In genomic region chr17:66479813-66480490, GRCm38 (mm10) we compare ENCODE assay signal across 9 mouse cellular contexts. TPM values are rescaled to one million over a fixed set of nuclear protein-coding genes. Genes with fewer than 3 reads are reported as not detected.
DNase-seq lines count a peak whose midpoint lies in the region; ATAC-seq and TF ChIP-seq lines count a peak whose summit lies in the region.
"Had no signal": no experiment of that assay in that cellular context is flagged by ENCODE, and none has a peak within 500 bp of the region (broad histone marks: within the 10 kb centered on the region; RNA-seq: fewer than 3 reads in every experiment).

No protein-coding gene starts in this region.

- no peaks in the 10 kb centered on the region for H3K36me3 ChIP-seq in lung, embryonic 16.5 days (ENCODE audit: control insufficient read depth, insufficient read depth, low read length)
- no peaks in the 10 kb centered on the region for H3K36me3 ChIP-seq in heart, embryonic 11.5 days (ENCODE audit: control insufficient read depth, insufficient read depth, low read length)
- no peaks in the 10 kb centered on the region for H3K36me3 ChIP-seq in liver, embryonic 11.5 days (ENCODE audit: control insufficient read depth, insufficient read depth, low read length)

- TF ChIP-seq CTCF in layer of hippocampus, adult 2 months (conservative IDR thresholded peaks at IDR 0.05), result no peak

- peak overlapping the region; percentile 33 for H3K4me2 ChIP-seq in lung, embryonic 16.5 days (ENCODE audit: low read depth, low read length)
- H3K4me2 ChIP-seq in heart, embryonic 11.5 days, result peak overlapping the region; percentile 69
- peak overlapping the region; percentile 81 for H3K4me2 ChIP-seq in liver, embryonic 11.5 days

- peaks cover 10% of the 10 kb centered on the region; the same call in 1 of the 2 replicates for H3K27me3 ChIP-seq in lung, embryonic 16.5 days (ENCODE audit: control insufficient read depth, insufficient read depth, low read depth, low read length)
- 0 out of 2 replicates have a peak, but pooled peaks cover 3% of the 10 kb centered on the region for H3K27me3 ChIP-seq in heart, embryonic 11.5 days (ENCODE audit: control insufficient read depth, insufficient read depth, low read length)
- H3K27me3 ChIP-seq in liver, embryonic 11.5 days (replicated peaks; ENCODE audit: control insufficient read depth, insufficient read depth, low read length), result no peaks in the 10 kb centered on the region; the same call in 1 of the 2 replicates
- H3K27me3 ChIP-seq: Patski had no signal

- H3K9me3 ChIP-seq in lung, embryonic 16.5 days (ENCODE audit: control insufficient read depth, low read length), result no peaks in the 10 kb centered on the region
- no peaks in the 10 kb centered on the region for H3K9me3 ChIP-seq in heart, embryonic 11.5 days (replicated peaks; ENCODE audit: control insufficient read depth, low read length)
- no peaks in the 10 kb centered on the region for H3K9me3 ChIP-seq in liver, embryonic 11.5 days (ENCODE audit: control insufficient read depth, low read length)

- no peak for ATAC-seq in lung, embryonic 16.5 days (ENCODE audit: low read depth)
- ATAC-seq in heart, embryonic 11.5 days (replicated peaks; ENCODE audit: insufficient number of reproducible peaks, low FRiP score, low TSS enrichment), result no peak
- ATAC-seq in liver, embryonic 11.5 days (replicated peaks; ENCODE audit: low FRiP score), result peak; percentile 80
- ATAC-seq: Patski had no signal

- H3K27ac ChIP-seq in lung, embryonic 16.5 days (ENCODE audit: low read length), result no peak overlapping the region
- H3K27ac ChIP-seq in heart, embryonic 11.5 days (ENCODE audit: low read depth, low read length), result no peak overlapping the region
- H3K27ac ChIP-seq in liver, embryonic 11.5 days (ENCODE audit: low read depth, low read length), result 0 out of 2 replicates have a peak overlapping the region, but pooled peaks have one; percentile 19
- H3K27ac ChIP-seq in layer of hippocampus, adult 2 months, result no peak overlapping the region

- no peaks in the 10 kb centered on the region for H3K4me1 ChIP-seq in lung, embryonic 16.5 days (replicated peaks; ENCODE audit: control insufficient read depth, insufficient read depth, low read length)
- peaks cover 5% of the 10 kb centered on the region for H3K4me1 ChIP-seq in heart, embryonic 11.5 days (ENCODE audit: control insufficient read depth, insufficient read depth, low read length)
- peaks cover 15% of the 10 kb centered on the region for H3K4me1 ChIP-seq in liver, embryonic 11.5 days (replicated peaks; ENCODE audit: control insufficient read depth, insufficient read depth, low read length)

- 24% methylated on average over 21 of the region's 21 CpGs for WGBS in lung, embryonic 16.5 days
- WGBS in heart, embryonic 11.5 days (ENCODE audit: insufficient replicate concordance), result 5% methylated on average over 21 of the region's 21 CpGs
- 4% methylated on average over 21 of the region's 21 CpGs for WGBS in liver, embryonic 11.5 days

- 0 out of 2 replicates have a peak overlapping the region, but pooled peaks have one; percentile 8 for H3K4me3 ChIP-seq in lung, embryonic 16.5 days (ENCODE audit: low read length)
- H3K4me3 ChIP-seq in heart, embryonic 11.5 days (ENCODE audit: low read depth, low read length), result peak overlapping the region; percentile 35
- peak overlapping the region; percentile 43 for H3K4me3 ChIP-seq in liver, embryonic 11.5 days (ENCODE audit: low read depth, low read length)
- H3K4me3 ChIP-seq in layer of hippocampus, adult 2 months, result no peak overlapping the region

- no peak overlapping the region for H3K9ac ChIP-seq in lung, embryonic 16.5 days (ENCODE audit: low read length)
- H3K9ac ChIP-seq in heart, embryonic 11.5 days (ENCODE audit: low read depth, low read length), result peak overlapping the region; percentile 61
- peak overlapping the region; percentile 43 for H3K9ac ChIP-seq in liver, embryonic 11.5 days (ENCODE audit: low read depth, low read length)

- no peak for DNase-seq in lung, postnatal 4 days
- peak; percentile 50 for DNase-seq in liver, embryonic 11.5 days (ENCODE audit: low spot score)
- peak; percentile 53 for DNase-seq in retina, postnatal 7 days (ENCODE audit: low read depth, low spot score)
- DNase-seq in spleen, adult 12 weeks (ENCODE audit: low spot score), result no peak
- no peak for DNase-seq in frontal cortex, postnatal 36 days (ENCODE audit: low spot score in 2 of 2)
- no peak for DNase-seq in layer of hippocampus, adult 2 months (ENCODE audit: low spot score in 2 of 2)

RNA-seq across cellular contexts. Expression of gene Mtcl1, which starts 30.4 kb away (rescaled TPM):
- polyA plus RNA-seq in lung, embryonic 16.5 days (2015; fragmentation: Nextera tagmentation; extraction: Ambion mirVana), result 8.9 and 9.5 TPM in 2 replicates
- polyA plus RNA-seq in heart, embryonic 11.5 days (2014; fragmentation: Nextera tagmentation; extraction: Ambion mirVana), result 1.7 and 2.8 TPM in 2 replicates
- polyA plus RNA-seq in liver, embryonic 11.5 days (2014; fragmentation: Nextera tagmentation; extraction: Ambion mirVana), result 0.96 and 1.7 TPM in 2 replicates
- total RNA-seq in layer of hippocampus, adult 2 months (2021), result 10 to 100 TPM; 31.7 to 44.8 TPM

RNA-seq across cellular contexts. Expression of gene Rab12, which starts 39.6 kb away (rescaled TPM):
- 20.0 and 27.8 TPM in 2 replicates for polyA plus RNA-seq in lung, embryonic 16.5 days (2015; fragmentation: Nextera tagmentation; extraction: Ambion mirVana)
- polyA plus RNA-seq in heart, embryonic 11.5 days (2014; fragmentation: Nextera tagmentation; extraction: Ambion mirVana), result 49.8 and 51.6 TPM in 2 replicates
- polyA plus RNA-seq in liver, embryonic 11.5 days (2014; fragmentation: Nextera tagmentation; extraction: Ambion mirVana), result 21.2 and 24.5 TPM in 2 replicates
- 100 to 1,000 TPM; 111 to 112 TPM for total RNA-seq in layer of hippocampus, adult 2 months (2021)

Comparison
In these comparisons a context has a peak if more than half of its experiments do, and no peak if none do; other contexts are left out.
1. DNase-seq: peak in liver, embryonic 11.5 days (single experiment) and retina, postnatal 7 days (single experiment); none in lung, postnatal 4 days (0 of 2), spleen, adult 12 weeks (single experiment), frontal cortex, postnatal 36 days (0 of 2) and layer of hippocampus, adult 2 months (0 of 2).
2. Peak in every context shown above with its lines, with median percentiles within 50 percentile points of each other: H3K4me2 ChIP-seq.